Mouse (Mus musculus) left cerebral cortex, adult 8-10 months (tissue): ENCODE data around the gene Dgat2. TPM values are rescaled to one million over a fixed set of nuclear protein-coding genes. Genes with fewer than 3 reads are reported as not detected.

ENCODE experiments used
- total RNA-seq, 4 experiments: library from RNA; stranded (reverse); gene quantifications; 2 replicates each; pipeline ENCODE4 v1.2.4; 2022

Dgat2 gene
- total RNA-seq, 4 experiments from 2014 or later = 78.4 to 92.7 (median 82.3) TPM

Other genes starting within 250 kb of the Dgat2 start
- 10 to 100 TPM; 53.5 to 64.9 (median 54.4) TPM for gene Uvrag, start 41.6 kb downstream of the Dgat2 start, total RNA-seq
- gene Mogat2, start 55.9 kb upstream of the Dgat2 start, total RNA-seq = not detected
- gene Map6, start 84.7 kb upstream of the Dgat2 start, total RNA-seq = 100 to 1,000 TPM; 123 to 146 (median 132) TPM
- gene Serpinh1, start 170.5 kb upstream of the Dgat2 start, total RNA-seq = 10 to 100 TPM; 14.7 to 18.3 (median 16.6) TPM
- gene Gdpd5, start 198.7 kb upstream of the Dgat2 start, total RNA-seq = 10 to 100 TPM; 38.3 to 48.7 (median 40.9) TPM